Mouse (Mus musculus) heart, embryonic 14.5 days (tissue): ENCODE results near the gene Eya4. TPM values are rescaled to one million over a fixed set of nuclear protein-coding genes. Genes with fewer than 3 reads are reported as not detected.

Experiments used
- ATAC-seq: fragments of 200-750 bp; cut with Nextera tagmentation; 2 replicates; pipeline ENCODE4 v1.8.0; 2017; ENCODE audit warnings: low read depth, moderate TSS enrichment; ENCODE audit not compliant: insufficient number of reproducible peaks, insufficient read depth, low FRiP score
- H3K27ac ChIP-seq, 2 experiments: fragments of 200-500 bp in 1 of 2; fragments of 300-500 bp in 1 of 2; sonication (generic) in 1 of 2; replicated peaks in 1 of 2; 2 replicates each; pipeline ENCODE4 v1.5.1; 2012 to 2014; ENCODE audit warnings: low read depth in 2 of 2, low read length in 2 of 2, control low read depth in 1 of 2, mild to moderate bottlenecking in 1 of 2, mixed read lengths in 1 of 2; ENCODE audit not compliant: control insufficient read depth in 1 of 2, insufficient read depth in 1 of 2
- H3K27me3 ChIP-seq: fragments of 300-500 bp; sonication (generic); 2 replicates; pipeline ENCODE4 v1.6.1; 2014; ENCODE audit warnings: mild to moderate bottlenecking, low read length, control low read depth; ENCODE audit not compliant: control insufficient read depth, insufficient read depth
- H3K36me3 ChIP-seq: fragments of 300-500 bp; sonication (generic); 2 replicates; pipeline ENCODE4 v1.6.1; 2014; ENCODE audit warnings: mild to moderate bottlenecking, control low read depth, low read length, mixed read lengths; ENCODE audit not compliant: control insufficient read depth, insufficient read depth
- H3K4me1 ChIP-seq, 2 experiments: fragments of 200-500 bp in 1 of 2; fragments of 300-500 bp in 1 of 2; sonication (generic) in 1 of 2; 2 replicates each; pipeline ENCODE4 v1.6.1; 2012 to 2014; ENCODE audit warnings: low read length in 2 of 2, control low read depth in 1 of 2, mixed read lengths in 1 of 2; ENCODE audit not compliant: control insufficient read depth in 2 of 2, insufficient read depth in 2 of 2
- H3K4me2 ChIP-seq: fragments of 300-500 bp; sonication (generic); 2 replicates; pipeline ENCODE4 v1.6.1; 2014; ENCODE audit warnings: mild to moderate bottlenecking, low read length
- H3K4me3 ChIP-seq, 2 experiments: fragments of 200-500 bp in 1 of 2; fragments of 300-500 bp in 1 of 2; sonication (generic) in 1 of 2; 2 replicates each; pipeline ENCODE4 v1.5.1; 2012 to 2014; ENCODE audit warnings: low read length in 2 of 2, mild to moderate bottlenecking in 2 of 2, control low read depth in 1 of 2, low read depth in 1 of 2, moderate library complexity in 1 of 2; ENCODE audit not compliant: control insufficient read depth in 1 of 2, insufficient read depth in 1 of 2
- H3K9ac ChIP-seq: fragments of 300-500 bp; sonication (generic); 2 replicates; pipeline ENCODE4 v1.6.1; 2014; ENCODE audit warnings: mild to moderate bottlenecking, low read length
- H3K9me3 ChIP-seq: fragments of 300-500 bp; sonication (generic); 2 replicates; pipeline ENCODE4 v1.6.1; 2016; ENCODE audit warnings: low read length, control low read depth; ENCODE audit not compliant: control insufficient read depth
- WGBS: fragments of 180-500 bp; shearing (Covaris S2); extraction: QIAGEN DNeasy Blood & Tissue Kit; methylation state at CpG from one replicate; pipeline ENCODE4 v1.1.7; 2014; 5-methylcytosine and 5-hydroxymethylcytosine counted together
- polyA plus RNA-seq: library from polyadenylated mRNA; unstranded; fragments of >200 nt; fragmentation: Nextera tagmentation; extraction: Ambion mirVana; gene quantifications from 2 replicates; pipeline ENCODE4 v1.2.1, GENCODE M21; 2014

Eya4 gene
- polyA plus RNA-seq, 1 experiment from 2014 or later, result 0.96 TPM

DNA sequence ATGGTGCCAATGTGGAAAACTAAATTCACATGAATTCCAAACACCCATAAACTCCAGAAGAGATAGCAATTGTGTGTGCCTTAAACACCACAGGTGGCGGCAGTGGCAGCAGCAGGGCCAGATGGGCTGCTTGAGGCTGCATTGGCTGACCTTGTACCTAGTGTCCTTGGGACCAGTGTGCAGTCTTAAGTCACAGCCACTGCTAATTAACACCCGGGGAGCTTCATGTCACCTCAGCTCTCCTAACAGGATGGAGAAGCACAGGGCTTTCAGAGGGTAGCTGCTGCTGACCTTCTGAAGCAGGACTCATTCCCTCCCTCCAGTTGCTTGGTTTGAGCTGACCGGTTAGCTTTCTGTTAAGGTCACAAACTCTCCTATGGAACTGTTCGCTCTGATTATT is 242.5 kb downstream of the Eya4 start:
- Histone ChIP-seq H3K4me2 (no peak overlapping the region), H3K27ac (no peak overlapping the region), H3K4me3 (no peak overlapping the region), H3K9me3 (no peaks in the 10 kb centered on the region), H3K4me1 (peaks cover 3% of the 10 kb centered on the region in 2 experiments; a peak in 2 of 4 replicates), H3K36me3 (no peaks in the 10 kb centered on the region), H3K9ac (no peak overlapping the region), H3K27me3 (no peaks in the 10 kb centered on the region)
- WGBS, result 68% methylated on average over 4 of the region's 4 CpGs
- ATAC-seq, result no peak

DNA sequence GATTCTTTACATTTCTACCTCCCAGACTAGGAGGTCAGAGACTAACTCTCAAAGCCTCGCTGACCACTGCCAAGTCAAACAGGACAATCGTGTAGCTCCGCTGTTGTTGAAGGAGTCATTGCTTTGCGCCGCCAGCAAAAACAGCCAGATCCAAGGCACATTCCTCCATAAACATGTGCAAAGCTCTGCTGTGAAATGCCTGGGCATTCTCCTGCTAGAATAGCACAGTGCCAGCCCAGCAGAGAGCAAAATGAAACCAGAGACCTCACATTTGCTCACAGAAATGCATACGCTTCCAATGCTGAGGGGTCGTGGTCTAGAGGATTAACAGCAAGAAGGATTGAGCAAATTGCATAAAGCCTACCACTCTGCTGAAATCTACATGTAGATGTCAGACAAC is 258.1 kb downstream of the Eya4 start:
- Histone ChIP-seq H3K4me1 (no peaks in the 10 kb centered on the region), H3K9me3 (no peaks in the 10 kb centered on the region), H3K27me3 (no peaks in the 10 kb centered on the region), H3K4me3 (no peak overlapping the region), H3K4me2 (no peak overlapping the region), H3K36me3 (no peaks in the 10 kb centered on the region), H3K9ac (no peak overlapping the region), H3K27ac (no peak overlapping the region)
- ATAC-seq, result no peak
- WGBS, result 79% methylated on average over 7 of the region's 7 CpGs

DNA sequence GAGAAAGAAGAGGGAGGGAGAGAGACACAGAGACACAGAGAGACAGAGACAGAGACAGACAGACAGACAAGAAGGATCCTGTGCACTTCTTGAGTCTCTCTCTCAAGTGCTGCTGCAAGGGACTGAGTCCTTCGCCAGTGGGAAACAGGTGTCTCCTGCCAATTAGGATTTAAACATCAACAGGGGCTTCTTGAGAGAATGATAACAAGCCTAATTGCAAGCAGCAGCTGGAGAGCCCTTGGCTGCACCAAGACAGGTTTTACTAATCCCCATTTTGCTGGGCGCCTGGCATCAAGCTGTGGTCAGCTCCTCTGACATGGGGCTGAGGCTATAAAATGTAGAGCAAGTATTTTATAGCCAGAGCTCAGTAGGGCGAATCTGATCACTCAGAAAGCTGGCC is 259.0 kb downstream of the Eya4 start:
- ATAC-seq, result no peak
- Histone ChIP-seq H3K27me3 (no peaks in the 10 kb centered on the region), H3K9ac (no peak overlapping the region), H3K27ac (no peak overlapping the region), H3K4me1 (no peaks in the 10 kb centered on the region), H3K4me2 (no peak overlapping the region), H3K9me3 (no peaks in the 10 kb centered on the region), H3K36me3 (no peaks in the 10 kb centered on the region), H3K4me3 (no peak overlapping the region)
- 49% methylated on average over 3 of the region's 3 CpGs for WGBS

DNA sequence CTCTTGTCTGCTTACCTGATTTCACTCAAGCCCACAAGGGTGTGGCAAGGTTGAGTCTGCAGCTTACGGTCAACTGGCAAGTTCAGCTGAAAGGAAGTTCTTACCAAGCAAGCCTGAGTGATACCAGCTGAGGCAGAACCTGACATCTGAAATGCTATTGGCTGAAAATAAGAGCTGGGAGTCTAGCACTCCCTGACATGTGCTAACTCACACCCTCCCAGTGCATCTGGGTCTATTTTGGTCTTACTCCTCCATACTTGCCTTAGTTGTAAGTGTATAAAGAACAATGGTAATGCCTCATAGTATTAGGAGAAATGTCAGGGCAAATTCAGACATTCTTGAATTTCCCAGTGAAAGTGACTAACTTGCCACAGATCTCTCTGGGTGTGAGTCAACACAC is 260.3 kb downstream of the Eya4 start:
- Histone ChIP-seq H3K4me2 (no peak overlapping the region), H3K4me1 (no peaks in the 10 kb centered on the region), H3K36me3 (no peaks in the 10 kb centered on the region), H3K27ac (no peak overlapping the region), H3K9ac (no peak overlapping the region), H3K9me3 (no peaks in the 10 kb centered on the region), H3K27me3 (no peaks in the 10 kb centered on the region), H3K4me3 (no peak overlapping the region)
- WGBS, result 67% methylated on average over 1 of the region's 1 CpGs
- no peak for ATAC-seq

DNA sequence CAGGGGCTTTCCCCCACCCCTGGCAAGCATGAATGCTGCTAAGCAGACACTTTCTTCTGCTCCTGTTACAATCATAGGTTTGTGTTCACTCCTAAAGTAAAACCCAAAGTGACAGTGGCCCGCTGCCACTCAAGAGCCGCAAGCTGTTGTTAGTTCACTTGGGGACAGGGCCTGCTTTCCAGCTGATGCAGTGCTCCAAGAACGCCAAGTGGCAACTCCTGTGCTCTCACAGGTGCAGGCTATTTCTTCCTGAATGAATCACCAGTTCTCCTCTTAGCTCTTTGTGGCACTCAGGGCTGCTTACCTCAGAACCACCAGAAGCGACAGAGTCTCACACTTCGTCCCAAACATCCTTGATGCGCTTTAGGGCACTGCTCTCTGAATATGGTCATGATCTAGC is 261.3 kb downstream of the Eya4 start:
- no peak overlapping the region for H3K4me2 ChIP-seq
- no peak overlapping the region for H3K27ac ChIP-seq
- ATAC-seq, result no peak
- WGBS, result 84% methylated on average over 6 of the region's 6 CpGs
- H3K36me3 ChIP-seq, result no peaks in the 10 kb centered on the region
- no peaks in the 10 kb centered on the region for H3K9me3 ChIP-seq
- no peaks in the 10 kb centered on the region for H3K27me3 ChIP-seq
- no peaks in the 10 kb centered on the region for H3K4me1 ChIP-seq
- H3K9ac ChIP-seq, result no peak overlapping the region
- no peak overlapping the region for H3K4me3 ChIP-seq

DNA sequence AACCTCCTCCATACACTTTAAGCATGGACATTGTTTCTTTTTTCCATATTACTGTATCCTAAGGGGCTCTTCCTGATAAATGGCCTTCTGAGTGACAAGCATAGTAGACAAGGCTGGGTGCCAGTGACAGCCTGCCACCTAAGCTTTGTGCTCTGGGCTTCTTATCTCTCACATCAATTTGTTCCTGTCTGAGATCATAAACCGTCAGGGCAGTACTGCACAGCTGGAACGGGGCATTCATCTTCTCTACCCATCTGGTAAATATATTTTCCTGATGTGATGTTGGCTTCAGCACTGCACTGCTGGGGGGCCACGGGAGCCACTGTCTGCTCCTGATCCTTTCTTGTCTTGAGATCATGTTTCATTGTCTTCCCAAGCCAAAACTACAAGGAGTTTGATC is 261.8 kb downstream of the Eya4 start:
- H3K4me2 ChIP-seq, result no peak overlapping the region
- no peak overlapping the region for H3K4me3 ChIP-seq
- H3K9me3 ChIP-seq, result no peaks in the 10 kb centered on the region
- no peaks in the 10 kb centered on the region for H3K4me1 ChIP-seq
- no peak overlapping the region for H3K9ac ChIP-seq
- H3K27me3 ChIP-seq, result no peaks in the 10 kb centered on the region
- 41% methylated on average over 3 of the region's 3 CpGs for WGBS
- ATAC-seq, result no peak
- no peaks in the 10 kb centered on the region for H3K36me3 ChIP-seq
- H3K27ac ChIP-seq, result no peak overlapping the region

DNA sequence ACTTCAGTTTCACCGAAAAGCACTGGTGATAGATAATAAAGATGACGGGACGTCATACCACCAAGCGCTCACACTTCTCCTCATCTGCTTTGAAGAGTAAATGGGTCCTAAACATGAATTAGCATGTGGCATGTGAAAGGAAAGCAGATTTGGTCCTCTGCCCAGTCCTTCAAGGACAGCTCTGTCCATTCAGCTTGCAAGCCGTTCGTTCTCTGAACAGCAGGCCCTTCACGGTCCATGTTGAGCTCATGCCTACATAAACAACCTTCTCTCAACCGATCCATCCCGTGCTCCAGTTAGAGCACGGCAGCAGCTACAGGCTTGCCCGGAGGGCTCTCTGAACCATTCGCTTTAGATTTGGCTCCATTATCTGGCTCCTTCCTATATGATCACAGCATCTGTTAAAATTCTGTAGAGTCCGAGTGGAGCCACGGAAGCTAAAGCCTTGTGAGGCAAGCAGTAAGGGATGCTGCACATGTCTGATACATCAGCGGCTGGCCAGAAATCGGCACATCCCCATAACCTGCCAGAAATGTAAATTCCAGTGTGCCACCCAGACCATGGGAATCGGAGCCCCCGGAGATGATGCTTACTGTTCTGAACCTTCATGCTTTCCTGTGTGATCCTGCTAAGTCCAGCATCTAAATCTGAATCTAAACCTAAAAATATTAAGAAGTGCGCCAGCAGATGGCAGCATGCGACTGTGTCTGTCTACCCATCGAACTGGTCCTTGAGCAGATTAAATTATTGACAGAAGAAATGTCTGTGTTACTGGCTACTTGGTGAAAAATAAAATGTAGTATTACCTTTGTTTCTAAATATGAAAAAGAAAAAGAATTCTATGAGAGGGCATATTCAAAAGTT is 264.0 kb downstream of the Eya4 start:
- no peak overlapping the region for H3K4me3 ChIP-seq
- H3K36me3 ChIP-seq, result no peaks in the 10 kb centered on the region
- H3K4me1 ChIP-seq, result no peaks in the 10 kb centered on the region
- H3K27me3 ChIP-seq, result no peaks in the 10 kb centered on the region
- no peaks in the 10 kb centered on the region for H3K9me3 ChIP-seq
- H3K27ac ChIP-seq, result no peak overlapping the region
- no peak for ATAC-seq
- 64% methylated on average over 21 of the region's 21 CpGs for WGBS
- no peak overlapping the region for H3K4me2 ChIP-seq
- H3K9ac ChIP-seq, result no peak overlapping the region

DNA sequence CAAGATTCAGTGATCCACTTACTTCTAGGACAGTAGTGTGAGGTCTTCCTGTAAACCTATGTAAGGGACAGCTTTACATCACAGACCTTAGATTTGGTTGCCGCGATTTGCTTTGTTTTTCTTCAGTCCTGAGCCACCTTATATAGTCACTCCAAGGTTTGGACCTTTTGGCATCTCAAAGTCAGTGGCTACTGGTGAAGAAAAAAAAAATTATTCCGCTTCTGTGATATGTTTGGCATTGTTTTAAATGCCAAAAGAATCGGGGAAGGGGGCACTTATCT is 269.1 kb downstream of the Eya4 start:
- 15% methylated on average over 4 of the region's 4 CpGs for WGBS
- no peak overlapping the region for H3K9ac ChIP-seq
- no peak for ATAC-seq
- H3K27me3 ChIP-seq, result no peaks in the 10 kb centered on the region
- H3K4me3 ChIP-seq, result no peak overlapping the region
- H3K4me1 ChIP-seq, result peaks cover 0 to 5% of the 10 kb centered on the region in 2 experiments; a peak in 2 of 4 replicates
- no peaks in the 10 kb centered on the region for H3K9me3 ChIP-seq
- H3K4me2 ChIP-seq, result no peak overlapping the region
- no peak overlapping the region for H3K27ac ChIP-seq
- no peaks in the 10 kb centered on the region for H3K36me3 ChIP-seq
